Mouse (Mus musculus): ENCODE data around the gene Cdk2ap2. TPM values are rescaled to one million over a fixed set of nuclear protein-coding genes. Genes with fewer than 3 reads are reported as not detected.
A peak's percentile ranks its signal among the peaks of the same experiment; 100 is the strongest.

Gene Cdk2ap2
- polyA plus RNA-seq, 1 experiment, result 247 TPM

- WGBS, result 6% methylated on average over 13 of the region's 13 CpGs
- DNase-seq (ENCODE audit: low read depth in 1 of 2, low spot score in 2 of 2), result peak in 1 of 2 experiments; percentile 35
- no peaks in the 10 kb centered on the region for H3K27me3 ChIP-seq (ENCODE audit: control insufficient read depth, insufficient read depth, low read length)
- TF ChIP-seq CTCF (IDR thresholded peaks at IDR 0.05; ENCODE audit: extremely low read depth, insufficient read depth, insufficient read length, insufficient replicate concordance) (no peak), POLR2A (IDR thresholded peaks at IDR 0.05; ENCODE audit: low read depth, low read length) (no peak)
- H3K4me1 ChIP-seq (ENCODE audit: control insufficient read depth, insufficient read depth, insufficient read length), result peaks cover 27% of the 10 kb centered on the region
- peaks cover 44% of the 10 kb centered on the region for H3K36me3 ChIP-seq (ENCODE audit: control insufficient read depth, insufficient read depth, low read length)
- H3K27ac ChIP-seq (ENCODE audit: insufficient read depth, low read length), result peak overlapping the region; percentile 95
- H3K4me3 ChIP-seq (ENCODE audit: extremely low read depth, insufficient read depth, insufficient read length), result no peak overlapping the region
These were observed 16.3 kb downstream of the Cdk2ap2 start for GRCm38 (mm10) chr19:4113186-4113805.

GRCm38 (mm10) chr19:4113806-4114230, 16.8 kb downstream of the Cdk2ap2 start:
- H3K4me3 ChIP-seq (ENCODE audit: extremely low read depth, insufficient read depth, insufficient read length), result no peak overlapping the region
- under 1% methylated on average over 5 of the region's 5 CpGs for whole genome bisulfite sequencing
- TF ChIP-seq POLR2A (IDR thresholded peaks at IDR 0.05; ENCODE audit: low read depth, low read length), result no peak
- no peak for TF ChIP-seq CTCF (IDR thresholded peaks at IDR 0.05; ENCODE audit: extremely low read depth, insufficient read depth, insufficient read length, insufficient replicate concordance)
- peak overlapping the region; percentile 95 for H3K27ac ChIP-seq (ENCODE audit: insufficient read depth, low read length)
- peaks cover 27% of the 10 kb centered on the region for H3K4me1 ChIP-seq (ENCODE audit: control insufficient read depth, insufficient read depth, insufficient read length)
- no peaks in the 10 kb centered on the region for H3K27me3 ChIP-seq (ENCODE audit: control insufficient read depth, insufficient read depth, low read length)
- peak in 1 of 2 experiments; percentile 69 for DNase-seq (ENCODE audit: low read depth in 1 of 2, low spot score in 2 of 2)
- peaks cover 41% of the 10 kb centered on the region for H3K36me3 ChIP-seq (ENCODE audit: control insufficient read depth, insufficient read depth, low read length)

- Histone ChIP-seq H3K4me3 (ENCODE audit: extremely low read depth, insufficient read depth, insufficient read length) (no peak overlapping the region), H3K36me3 (ENCODE audit: control insufficient read depth, insufficient read depth, low read length) (peaks cover 41% of the 10 kb centered on the region), H3K27ac (ENCODE audit: insufficient read depth, low read length) (peak overlapping the region; percentile 95), H3K4me1 (ENCODE audit: control insufficient read depth, insufficient read depth, insufficient read length) (peaks cover 27% of the 10 kb centered on the region), H3K27me3 (ENCODE audit: control insufficient read depth, insufficient read depth, low read length) (no peaks in the 10 kb centered on the region)
- 78% methylated on average over 10 of the region's 10 CpGs for WGBS
- TF ChIP-seq CTCF (IDR thresholded peaks at IDR 0.05; ENCODE audit: extremely low read depth, insufficient read depth, insufficient read length, insufficient replicate concordance) (no peak), POLR2A (IDR thresholded peaks at IDR 0.05; ENCODE audit: low read depth, low read length) (no peak)
- DNase-seq (ENCODE audit: low read depth in 1 of 2, low spot score in 2 of 2), result no peak
These were observed 17.6 kb downstream of the Cdk2ap2 start for GRCm38 (mm10) chr19:4114551-4114950.

GRCm38 (mm10) chr19:4115144-4115543, 18.2 kb downstream of the Cdk2ap2 start:
- TF ChIP-seq CTCF (IDR thresholded peaks at IDR 0.05; ENCODE audit: extremely low read depth, insufficient read depth, insufficient read length, insufficient replicate concordance) (no peak), POLR2A (IDR thresholded peaks at IDR 0.05; ENCODE audit: low read depth, low read length) (no peak)
- 96% methylated on average over 10 of the region's 10 CpGs for WGBS

GRCm38 (mm10) chr19:4115816-4116215, 18.8 kb downstream of the Cdk2ap2 start:
- no peaks in the 10 kb centered on the region for H3K27me3 ChIP-seq (ENCODE audit: control insufficient read depth, insufficient read depth, low read length)
- TF ChIP-seq CTCF (IDR thresholded peaks at IDR 0.05; ENCODE audit: extremely low read depth, insufficient read depth, insufficient read length, insufficient replicate concordance), result no peak
- TF ChIP-seq POLR2A (IDR thresholded peaks at IDR 0.05; ENCODE audit: low read depth, low read length), result no peak
- H3K4me3 ChIP-seq (ENCODE audit: extremely low read depth, insufficient read depth, insufficient read length), result no peak overlapping the region
- 94% methylated on average over 11 of the region's 11 CpGs for WGBS
- H3K36me3 ChIP-seq (ENCODE audit: control insufficient read depth, insufficient read depth, low read length), result peaks cover 38% of the 10 kb centered on the region
- DNase-seq (ENCODE audit: low read depth in 1 of 2, low spot score in 2 of 2), result no peak
- H3K4me1 ChIP-seq (ENCODE audit: control insufficient read depth, insufficient read depth, insufficient read length), result peaks cover 35% of the 10 kb centered on the region
- H3K27ac ChIP-seq (ENCODE audit: insufficient read depth, low read length), result peak overlapping the region; percentile 1; the same call in 1 of the 2 replicates

More at GRCm38 (mm10) chr19:4115144-4115543, 18.2 kb downstream of the Cdk2ap2 start:
- Histone ChIP-seq H3K36me3 (ENCODE audit: control insufficient read depth, insufficient read depth, low read length) (peaks cover 41% of the 10 kb centered on the region), H3K4me3 (ENCODE audit: extremely low read depth, insufficient read depth, insufficient read length) (no peak overlapping the region), H3K4me1 (ENCODE audit: control insufficient read depth, insufficient read depth, insufficient read length) (peaks cover 29% of the 10 kb centered on the region), H3K27ac (ENCODE audit: insufficient read depth, low read length) (peak overlapping the region; percentile 95), H3K27me3 (ENCODE audit: control insufficient read depth, insufficient read depth, low read length) (no peaks in the 10 kb centered on the region)
- DNase-seq (ENCODE audit: low read depth in 1 of 2, low spot score in 2 of 2), result no peak

GRCm38 (mm10) chr19:4117006-4117405, 20.0 kb downstream of the Cdk2ap2 start:
- Histone ChIP-seq H3K4me3 (ENCODE audit: extremely low read depth, insufficient read depth, insufficient read length) (no peak overlapping the region), H3K36me3 (ENCODE audit: control insufficient read depth, insufficient read depth, low read length) (peaks cover 29% of the 10 kb centered on the region), H3K27ac (ENCODE audit: insufficient read depth, low read length) (peak overlapping the region; percentile 15; the same call in 1 of the 2 replicates), H3K4me1 (ENCODE audit: control insufficient read depth, insufficient read depth, insufficient read length) (peaks cover 36% of the 10 kb centered on the region), H3K27me3 (ENCODE audit: control insufficient read depth, insufficient read depth, low read length) (no peaks in the 10 kb centered on the region)
- TF ChIP-seq POLR2A (IDR thresholded peaks at IDR 0.05; ENCODE audit: low read depth, low read length) (no peak), CTCF (IDR thresholded peaks at IDR 0.05; ENCODE audit: extremely low read depth, insufficient read depth, insufficient read length, insufficient replicate concordance) (no peak)
- no peak for DNase-seq (ENCODE audit: low read depth in 1 of 2, low spot score in 2 of 2)
- 57% methylated on average over 7 of the region's 7 CpGs for WGBS

- Histone ChIP-seq H3K4me3 (ENCODE audit: extremely low read depth, insufficient read depth, insufficient read length) (no peak overlapping the region), H3K27me3 (ENCODE audit: control insufficient read depth, insufficient read depth, low read length) (no peaks in the 10 kb centered on the region), H3K4me1 (ENCODE audit: control insufficient read depth, insufficient read depth, insufficient read length) (peaks cover 35% of the 10 kb centered on the region), H3K36me3 (ENCODE audit: control insufficient read depth, insufficient read depth, low read length) (peaks cover 21% of the 10 kb centered on the region), H3K27ac (ENCODE audit: insufficient read depth, low read length) (peak overlapping the region; percentile 72)
- WGBS, result 80% methylated on average over 2 of the region's 2 CpGs
- no peak for DNase-seq (ENCODE audit: low read depth in 1 of 2, low spot score in 2 of 2)
- TF ChIP-seq POLR2A (IDR thresholded peaks at IDR 0.05; ENCODE audit: low read depth, low read length) (no peak), CTCF (IDR thresholded peaks at IDR 0.05; ENCODE audit: extremely low read depth, insufficient read depth, insufficient read length, insufficient replicate concordance) (no peak)
These were observed 21.4 kb downstream of the Cdk2ap2 start for GRCm38 (mm10) chr19:4118350-4118749.
